Mouse (Mus musculus) left cerebral cortex, adult 11 months (tissue): Measurements from ENCODE around the gene Rflna.

ENCODE experiments used
- DNase-seq: peaks from one replicate; pipeline ENCODE4 v3.0.0; 2022; ENCODE audit warnings: low spot score

The Rflna gene

DNA sequence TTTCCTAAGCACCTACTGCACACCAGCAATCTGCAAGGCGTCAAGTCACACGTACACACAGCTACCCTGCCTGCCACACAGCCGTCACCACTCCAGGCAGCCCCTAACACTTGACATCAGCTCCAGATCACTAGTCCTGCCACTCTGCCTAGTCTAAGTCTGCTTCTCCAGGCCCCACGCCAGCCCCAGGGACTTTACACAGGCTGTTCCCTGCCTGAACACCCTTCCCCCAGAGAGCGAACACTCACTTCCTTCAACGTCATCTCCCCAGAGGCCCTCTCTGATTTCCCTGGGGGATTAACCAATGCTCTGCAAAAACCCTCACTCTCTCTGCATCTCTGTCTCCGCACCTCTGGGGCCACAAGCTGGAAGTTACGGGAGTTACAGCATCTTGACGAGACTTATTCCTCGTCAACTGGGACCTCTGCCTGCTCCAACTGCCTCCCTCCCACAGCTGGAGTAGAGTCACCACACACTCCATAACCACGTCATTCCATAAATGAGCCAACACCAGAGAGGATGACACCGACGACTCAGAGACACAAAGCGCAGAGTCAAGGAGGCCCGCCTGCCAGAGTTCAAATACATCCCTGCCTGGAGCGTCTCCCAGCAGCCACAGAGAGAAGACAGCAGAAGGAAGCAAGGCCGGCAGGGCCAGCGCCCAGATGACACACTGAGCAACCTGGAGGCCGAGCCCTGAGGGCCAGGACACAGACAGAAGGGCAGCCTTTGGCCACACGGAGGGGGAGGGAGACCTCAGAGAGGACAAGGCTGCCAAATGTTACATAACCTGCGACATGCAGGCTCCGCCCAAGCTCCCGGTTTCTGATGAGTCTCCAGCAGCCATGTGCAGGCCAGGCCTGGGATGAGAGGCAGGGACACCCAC is 49.8 kb downstream of the Rflna start:
- no peak for DNase-seq

DNA sequence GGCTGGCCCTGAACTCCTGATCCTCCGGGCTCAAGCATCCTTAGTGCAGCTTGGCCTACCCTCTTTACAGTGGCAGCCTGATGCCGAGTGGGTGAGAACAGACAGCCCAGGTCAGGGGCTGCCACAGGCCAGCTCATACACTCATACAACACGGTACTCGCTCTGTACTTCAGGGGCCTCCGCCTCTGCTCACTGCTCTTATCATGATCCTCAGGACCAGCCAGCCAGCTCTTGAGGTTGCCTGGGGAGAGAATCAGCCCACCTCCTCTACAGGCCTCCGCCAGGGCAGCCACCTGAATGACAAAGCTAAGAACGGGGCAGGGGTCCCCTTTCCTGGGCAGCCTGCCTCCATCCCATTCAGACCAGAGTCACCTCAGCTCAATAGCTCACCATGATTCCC is 50.6 kb downstream of the Rflna start:
- no peak for DNase-seq

DNA sequence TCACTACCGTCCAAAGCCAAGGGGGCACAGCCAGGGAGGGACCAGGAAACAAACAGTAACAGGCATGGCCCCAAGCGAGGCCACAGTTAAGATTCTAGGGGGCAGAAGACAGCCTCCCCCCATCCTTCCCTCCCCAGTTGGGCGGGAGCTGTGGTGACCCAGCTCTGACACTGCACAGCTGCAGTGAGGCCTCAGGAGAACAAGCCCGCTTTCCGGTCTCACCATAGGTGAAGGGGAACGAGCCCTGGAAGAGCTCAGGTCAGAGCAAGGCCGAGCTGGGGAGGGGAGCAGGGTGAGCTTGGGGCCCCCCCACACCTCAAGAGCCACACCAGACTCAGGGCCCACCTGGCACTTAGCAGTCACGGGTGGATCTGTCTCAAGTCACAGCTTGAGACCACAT is 52.9 kb downstream of the Rflna start:
- no peak for DNase-seq

DNA sequence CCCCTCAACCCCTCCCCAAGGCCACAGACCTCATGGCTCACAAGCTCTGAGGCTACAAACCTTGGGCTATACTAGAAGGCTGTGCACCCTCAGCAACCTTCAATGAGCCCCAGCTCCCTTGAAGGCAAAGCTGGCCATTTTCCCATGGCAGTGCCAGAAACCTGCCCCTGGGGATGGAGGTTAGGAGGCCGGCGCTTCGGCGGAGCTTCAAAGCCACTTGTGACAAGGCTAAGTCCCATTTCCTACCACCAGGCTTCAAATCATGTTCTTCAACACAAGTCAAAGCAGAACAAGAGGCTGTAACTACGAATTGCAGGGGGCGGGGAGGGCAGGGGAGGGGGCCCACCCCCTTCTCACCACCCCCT is 53.3 kb downstream of the Rflna start:
- no peak for DNase-seq

DNA sequence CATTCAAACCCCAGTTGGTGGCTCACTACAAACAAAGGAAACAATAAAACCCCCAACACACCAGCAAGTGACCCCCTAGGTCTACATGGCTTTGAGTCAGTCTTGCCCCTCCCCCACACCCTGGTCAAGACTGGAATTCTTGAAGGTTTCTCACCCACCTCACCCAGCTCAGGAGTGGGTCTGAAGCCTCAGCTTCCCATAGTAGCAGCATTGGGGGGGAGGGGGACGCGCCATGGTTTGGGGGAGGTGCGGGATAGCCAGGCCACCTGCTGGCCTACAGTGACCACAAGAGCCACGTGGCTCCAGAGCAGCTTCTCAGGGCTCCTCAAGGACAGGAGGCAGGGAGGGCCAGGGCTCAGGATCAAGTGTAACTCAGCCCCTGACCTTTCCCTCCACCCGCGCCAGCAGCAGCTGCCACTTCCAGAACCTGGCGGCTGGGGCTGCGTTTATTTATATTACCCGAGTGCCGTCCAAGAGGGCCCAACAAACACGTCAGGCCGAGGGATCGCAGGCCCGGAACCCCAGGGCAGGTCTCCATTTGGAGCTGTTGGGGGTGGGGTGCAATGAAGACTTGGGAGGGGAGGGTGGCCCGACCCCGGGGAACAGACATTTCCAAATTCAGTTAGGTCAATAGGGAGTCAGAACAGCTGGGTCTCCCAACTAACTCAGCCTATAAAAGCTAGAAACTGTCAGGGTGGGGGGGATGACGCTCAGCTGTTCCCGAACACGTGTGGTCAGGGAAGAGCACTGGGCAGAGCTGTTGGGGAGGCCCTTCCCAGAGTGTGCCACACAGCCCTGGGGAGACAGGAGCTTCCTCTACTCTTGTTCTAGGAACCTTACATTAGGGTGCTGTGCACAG is 53.9 kb downstream of the Rflna start:
- DNase-seq, result no peak

DNA sequence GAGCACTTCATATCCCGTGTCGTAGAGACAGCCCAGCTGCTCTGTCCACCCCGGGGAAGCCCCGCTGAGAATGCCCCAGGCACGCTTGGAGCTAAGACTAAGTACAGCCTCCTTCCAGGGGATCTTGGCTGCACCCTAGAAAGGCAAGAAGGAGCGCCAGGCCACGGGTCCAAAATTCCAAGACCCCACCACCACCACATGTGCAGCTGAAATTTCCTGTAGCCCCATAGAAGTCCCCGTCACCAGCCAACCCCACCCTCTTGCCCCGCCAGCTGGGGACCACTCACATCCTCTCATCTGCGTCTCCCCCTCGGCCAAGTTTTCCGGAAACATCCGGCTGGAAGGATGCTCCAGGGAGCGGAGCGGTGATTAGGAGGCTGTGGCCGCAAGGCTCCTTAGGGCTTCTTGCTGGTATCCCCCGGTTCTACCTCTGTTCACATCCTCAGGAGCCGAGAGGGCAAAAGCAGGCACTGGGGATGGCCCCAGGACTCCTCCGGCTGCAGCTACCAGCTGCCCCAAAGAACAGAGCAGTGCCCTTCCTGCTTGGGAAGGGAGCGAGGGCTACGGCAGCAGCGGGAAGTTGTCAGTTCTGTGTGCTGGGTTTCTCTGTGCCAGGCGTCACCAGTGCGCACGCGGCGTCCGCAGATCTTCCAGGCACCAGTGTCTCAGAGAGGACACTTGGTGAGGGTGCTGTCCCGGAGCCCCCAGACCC is 54.7 kb downstream of the Rflna start:
- no peak for DNase-seq

DNA sequence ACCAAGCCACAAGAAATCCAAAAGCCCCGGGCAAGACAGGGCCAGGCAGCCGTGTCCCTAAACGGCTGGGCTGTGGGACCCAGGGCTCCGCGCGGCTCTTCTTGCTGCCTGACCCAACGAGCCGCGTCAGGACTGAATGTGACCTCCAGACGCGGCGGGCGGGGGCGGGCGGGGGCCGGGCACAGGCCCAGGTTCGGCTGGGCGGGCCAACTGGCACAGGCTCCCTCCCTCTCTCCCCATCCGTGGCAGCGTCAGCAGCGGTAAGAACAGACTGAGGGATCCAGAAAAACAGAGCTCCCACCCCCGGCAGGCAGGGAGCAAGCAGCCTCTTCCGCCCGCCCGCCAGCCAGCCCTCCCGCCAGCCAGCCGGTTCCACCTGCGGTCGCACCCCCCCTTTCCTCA is 55.2 kb downstream of the Rflna start:
- DNase-seq, result peak; percentile 58
